Mouse (Mus musculus) MEL (cell line): ENCODE results near the gene Cenpx. TPM values are rescaled to one million over a fixed set of nuclear protein-coding genes. Genes with fewer than 3 reads are reported as not detected.

Source experiments
- DNase-seq: peaks from one replicate; pipeline ENCODE4 v3.0.0; 2011; ENCODE audit warnings: low read depth, low spot score
- H3K27ac ChIP-seq: 2 replicates; pipeline ENCODE4 v1.5.1; 2012; ENCODE audit warnings: low read depth, mild to moderate bottlenecking, control low read depth, low read length, moderate library complexity; ENCODE audit not compliant: control insufficient read depth
- H3K27me3 ChIP-seq, 2 experiments: fragments of 150-350 bp in 1 of 2; sonication (generic) in 1 of 2; 2 replicates each; pipeline ENCODE4 v1.6.1; 2012; ENCODE audit warnings: low read length in 2 of 2, mild to moderate bottlenecking in 2 of 2, improper control_type of control experiment in 1 of 2, moderate library complexity in 1 of 2; ENCODE audit not compliant: insufficient read depth in 2 of 2, control insufficient read depth in 1 of 2
- H3K36me3 ChIP-seq, 2 experiments: 2 replicates each; pipeline ENCODE4 v1.6.1; 2012 to 2014; ENCODE audit warnings: low read length in 2 of 2, improper control_type of control experiment in 1 of 2, inconsistent platforms in 1 of 2, mild to moderate bottlenecking in 1 of 2; ENCODE audit not compliant: insufficient read depth in 2 of 2, control insufficient read depth in 1 of 2
- H3K4me1 ChIP-seq, 2 experiments: fragments of 150-350 bp in 1 of 2; sonication (generic) in 1 of 2; 2 replicates each; pipeline ENCODE4 v1.6.1; 2012; ENCODE audit warnings: low read length in 2 of 2, improper control_type of control experiment in 1 of 2, mild to moderate bottlenecking in 1 of 2; ENCODE audit not compliant: insufficient read depth in 2 of 2, control insufficient read depth in 1 of 2
- H3K4me3 ChIP-seq, 2 experiments: fragments of 150-350 bp in 1 of 2; sonication (generic) in 1 of 2; 2 replicates each; pipeline ENCODE4 v1.5.1; 2012; ENCODE audit warnings: low read depth in 2 of 2, low read length in 2 of 2, mild to moderate bottlenecking in 2 of 2, moderate library complexity in 2 of 2, control low read depth in 1 of 2, improper control_type of control experiment in 1 of 2; ENCODE audit not compliant: control insufficient read depth in 1 of 2, insufficient read depth in 1 of 2
- H3K79me2 ChIP-seq: 2 replicates; pipeline ENCODE4 v1.6.1; 2012; ENCODE audit warnings: mild to moderate bottlenecking, low read length, moderate library complexity; ENCODE audit not compliant: control insufficient read depth, poor library complexity, insufficient read depth
- H3K9ac ChIP-seq: 2 replicates; pipeline ENCODE4 v1.6.1; 2012; ENCODE audit warnings: low read depth, mild to moderate bottlenecking, control low read depth, low read length, moderate library complexity; ENCODE audit not compliant: control insufficient read depth, poor library complexity, severe bottlenecking
- H3K9me3 ChIP-seq: fragments of 150-350 bp; sonication (generic); replicated peaks from 2 replicates; pipeline ENCODE4 v1.6.1; 2012; ENCODE audit warnings: mild to moderate bottlenecking, low read length, improper control_type of control experiment, moderate library complexity; ENCODE audit not compliant: insufficient read depth
- BHLHE40 ChIP-seq: IDR thresholded peaks from 2 replicates; pipeline ENCODE4 v1.6.1; 2012; ENCODE audit warnings: low read depth, mild to moderate bottlenecking, inconsistent platforms, low read length, improper control_type of control experiment, borderline replicate concordance
- CHD1 ChIP-seq: IDR thresholded peaks from 2 replicates; pipeline ENCODE4 v1.6.1; 2012; ENCODE audit warnings: low read depth, mild to moderate bottlenecking, inconsistent platforms, low read length, improper control_type of control experiment
- CTCF ChIP-seq, 3 experiments: IDR thresholded peaks in 2 of 3; conservative IDR thresholded peaks in 1 of 3; 2 replicates each; pipeline ENCODE4 v1.5.1; 2011 to 2012; ENCODE audit warnings: low read length in 3 of 3, low read depth in 2 of 3, mild to moderate bottlenecking in 2 of 3, improper control_type of control experiment in 1 of 3, inconsistent platforms in 1 of 3, mixed read lengths in 1 of 3, moderate library complexity in 1 of 3; ENCODE audit not compliant: control insufficient read depth in 1 of 3, insufficient read depth in 1 of 3, poor library complexity in 1 of 3, severe bottlenecking in 1 of 3
- E2F4 ChIP-seq: IDR thresholded peaks from 2 replicates; pipeline ENCODE4 v1.6.1; 2011; ENCODE audit warnings: low read depth, low read length, improper control_type of control experiment, borderline replicate concordance
- ELF1 ChIP-seq: IDR thresholded peaks from 2 replicates; pipeline ENCODE4 v1.6.1; 2014; ENCODE audit warnings: low read depth, mild to moderate bottlenecking, inconsistent platforms, low read length, improper control_type of control experiment, moderate library complexity
- EP300 ChIP-seq, 2 experiments: IDR thresholded peaks; 2 replicates each; pipeline ENCODE4 v1.6.1; 2011; ENCODE audit warnings: improper control_type of control experiment in 2 of 2, low read length in 2 of 2, low read depth in 1 of 2, mild to moderate bottlenecking in 1 of 2
- GABPA ChIP-seq: IDR thresholded peaks from 2 replicates; pipeline ENCODE4 v1.6.1; 2012; ENCODE audit warnings: low read depth, mild to moderate bottlenecking, inconsistent platforms, low read length, improper control_type of control experiment, moderate library complexity
- HCFC1 ChIP-seq: IDR thresholded peaks from 2 replicates; pipeline ENCODE4 v1.6.1; 2012; ENCODE audit warnings: low read depth, mild to moderate bottlenecking, inconsistent platforms, low read length, improper control_type of control experiment, moderate library complexity
- JUND ChIP-seq: IDR thresholded peaks from 2 replicates; pipeline ENCODE4 v1.6.1; 2011; ENCODE audit warnings: low read depth, mild to moderate bottlenecking, improper control_type of control experiment, low read length
- KAT2A ChIP-seq: conservative IDR thresholded peaks from 2 replicates; pipeline ENCODE4 v1.6.1; 2012; ENCODE audit warnings: low read depth, low read length, improper control_type of control experiment, inconsistent platforms
- MAFK ChIP-seq: IDR thresholded peaks from 2 replicates; pipeline ENCODE4 v1.6.1; 2011; ENCODE audit warnings: low read depth, mild to moderate bottlenecking, low read length, improper control_type of control experiment, borderline replicate concordance
- MAX ChIP-seq: IDR thresholded peaks from 2 replicates; pipeline ENCODE4 v1.6.1; 2011; ENCODE audit warnings: low read length, improper control_type of control experiment
- MXI1 ChIP-seq: IDR thresholded peaks from 2 replicates; pipeline ENCODE4 v1.6.1; 2011; ENCODE audit warnings: mild to moderate bottlenecking, low read depth, low read length, improper control_type of control experiment
- MYB ChIP-seq: IDR thresholded peaks from 2 replicates; pipeline ENCODE4 v1.6.1; 2011; ENCODE audit warnings: mild to moderate bottlenecking, low read depth, low read length, improper control_type of control experiment
- MYC ChIP-seq: IDR thresholded peaks from 2 replicates; pipeline ENCODE4 v1.6.1; 2011; ENCODE audit warnings: low read depth, mild to moderate bottlenecking, low read length, improper control_type of control experiment, moderate library complexity
- POLR2AphosphoS2 ChIP-seq: IDR thresholded peaks from 2 replicates; pipeline ENCODE4 v1.6.1; 2011; ENCODE audit warnings: low read length, improper control_type of control experiment
- RAD21 ChIP-seq: IDR thresholded peaks from 2 replicates; pipeline ENCODE4 v1.6.1; 2011; ENCODE audit warnings: mild to moderate bottlenecking, low read depth, low read length, improper control_type of control experiment
- TAL1 ChIP-seq: IDR thresholded peaks from 2 replicates; pipeline ENCODE4 v1.6.1; 2012; ENCODE audit warnings: mild to moderate bottlenecking, inconsistent platforms, low read length, moderate library complexity, mixed read lengths
- TBP ChIP-seq: IDR thresholded peaks from 2 replicates; pipeline ENCODE4 v1.8.0; 2011; ENCODE audit warnings: low read depth, low read length, improper control_type of control experiment
- USF1 ChIP-seq: IDR thresholded peaks from 2 replicates; pipeline ENCODE4 v1.6.1; 2014; ENCODE audit warnings: low read depth, mild to moderate bottlenecking, inconsistent platforms, low read length, improper control_type of control experiment, moderate library complexity
- USF2 ChIP-seq, 2 experiments: IDR thresholded peaks; 2 replicates each; pipeline ENCODE4 v1.6.1; 2011 to 2012; ENCODE audit warnings: improper control_type of control experiment in 2 of 2, low read length in 2 of 2, borderline replicate concordance in 1 of 2, inconsistent platforms in 1 of 2, low read depth in 1 of 2, mild to moderate bottlenecking in 1 of 2; ENCODE audit not compliant: insufficient read depth in 1 of 2
- polyA plus RNA-seq, 2 experiments: library from polyadenylated mRNA; stranded (reverse) in 1 of 2; unstranded in 1 of 2; fragments of >175 nt in 1 of 2; fragments of >200 nt in 1 of 2; gene quantifications; 2 replicates each; pipeline versions ENCODE4 v1.2.1 to v1.2.4; 2012; ENCODE audit warnings: low replicate concordance in 2 of 2, low read depth in 1 of 2; ENCODE audit not compliant: insufficient read length in 2 of 2, insufficient read depth in 1 of 2, missing spikeins in 1 of 2
- total RNA-seq: library from RNA; depleted of rRNA; stranded (reverse); fragments of 300-350 nt; gene quantifications from 2 replicates; pipeline ENCODE4 v1.2.3, GENCODE M21; 2012

Cenpx gene
- total and polyA plus RNA-seq, 3 experiments = 141 to 206 TPM; not detected in 1

GRCm38 (mm10) chr11:120695641-120696040 is 17.9 kb downstream of the Cenpx start:
- no peak overlapping the region for H3K27ac ChIP-seq
- H3K27me3 ChIP-seq = no peaks in the 10 kb centered on the region
- H3K9me3 ChIP-seq = no peaks in the 10 kb centered on the region
- H3K79me2 ChIP-seq = no peaks in the 10 kb centered on the region
- no peak overlapping the region for H3K9ac ChIP-seq
- no peak for TF ChIP-seq MYC
- no peak for TF ChIP-seq MAX
- no peak for TF ChIP-seq CTCF (IDR thresholded peaks at IDR 0.05 in 2 of 3, conservative IDR thresholded peaks at IDR 0.05 in 1 of 3; ENCODE audit: control insufficient read depth in 1 of 3, insufficient read depth in 1 of 3, low read depth in 2 of 3, low read length in 3 of 3, poor library complexity in 1 of 3, severe bottlenecking in 1 of 3)
- TF ChIP-seq JUND = no peak
- no peak for TF ChIP-seq CHD1
- TF ChIP-seq MXI1 = no peak
- TF ChIP-seq TAL1 = no peak
- no peak for TF ChIP-seq E2F4
- no peak for TF ChIP-seq MYB
- TF ChIP-seq POLR2AphosphoS2 = no peak
- no peaks in the 10 kb centered on the region; a peak in 1 of 4 replicates for H3K36me3 ChIP-seq
- no peaks in the 10 kb centered on the region for H3K4me1 ChIP-seq
- DNase-seq = no peak
- H3K4me3 ChIP-seq = no peak overlapping the region

- DNase-seq = no peak
- Histone ChIP-seq H3K4me1 (no peaks in the 10 kb centered on the region), H3K27ac (no peak overlapping the region), H3K36me3 (no peaks in the 10 kb centered on the region; a peak in 1 of 4 replicates), H3K27me3 (no peaks in the 10 kb centered on the region), H3K4me3 (no peak overlapping the region), H3K9me3 (no peaks in the 10 kb centered on the region), H3K9ac (no peak overlapping the region), H3K79me2 (no peaks in the 10 kb centered on the region)
- TF ChIP-seq JUND (no peak), GABPA (no peak), TBP (no peak), USF2 (IDR thresholded peaks at IDR 0.05; ENCODE audit: borderline replicate concordance in 1 of 2, insufficient read depth in 1 of 2, low read depth in 1 of 2, low read length in 2 of 2) (no peak), MYC (no peak), HCFC1 (no peak), USF1 (no peak), ELF1 (no peak), BHLHE40 (no peak), EP300 (IDR thresholded peaks at IDR 0.05; ENCODE audit: low read depth in 1 of 2, low read length in 2 of 2) (no peak), KAT2A (no peak), E2F4 (no peak), CHD1 (no peak), CTCF (IDR thresholded peaks at IDR 0.05 in 2 of 3, conservative IDR thresholded peaks at IDR 0.05 in 1 of 3; ENCODE audit: control insufficient read depth in 1 of 3, insufficient read depth in 1 of 3, low read depth in 2 of 3, low read length in 3 of 3, poor library complexity in 1 of 3, severe bottlenecking in 1 of 3) (no peak), MAFK (no peak), RAD21 (no peak)
These were observed 18.4 kb downstream of the Cenpx start for GRCm38 (mm10) chr11:120695184-120695583.
